ENCODE assay signal across 35 mouse cellular contexts in the genomic region with DNA sequence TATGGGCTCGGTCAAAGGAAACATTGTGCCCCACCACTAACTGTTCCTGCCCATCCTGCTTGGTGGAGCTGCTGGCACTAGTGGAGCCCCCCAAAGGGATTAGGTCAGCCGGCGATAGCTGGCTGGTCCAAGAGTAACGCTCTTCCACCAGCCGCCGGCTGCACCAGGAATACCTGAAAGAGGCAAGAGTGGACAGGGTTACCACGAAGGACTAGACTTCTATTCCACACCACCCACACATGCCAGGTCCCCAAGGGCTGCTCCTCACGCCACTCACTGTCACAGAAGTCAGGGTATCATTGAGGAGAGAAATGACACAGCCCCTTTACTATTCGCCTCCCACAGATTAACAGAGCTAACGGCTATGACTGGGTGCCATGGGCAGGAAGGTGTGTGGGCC.
"Had no signal": no experiment of that assay in that cellular context is flagged by ENCODE, and none has a peak within 500 bp of the region (broad histone marks: within the 10 kb centered on the region; RNA-seq: fewer than 3 reads in every experiment).

No protein-coding gene starts in this region.

- H3K9me3 ChIP-seq: heart, embryonic 10.5 days; heart, embryonic 12.5 days; heart, embryonic 13.5 days; heart, embryonic 15.5 days; hindbrain, embryonic 10.5 days; hindbrain, embryonic 12.5 days; hindbrain, embryonic 13.5 days; hindbrain, embryonic 15.5 days; intestine, embryonic 15.5 days; kidney, embryonic 15.5 days had no signal

- H3K27ac ChIP-seq: heart, embryonic 10.5 days; heart, embryonic 13.5 days; heart, embryonic 15.5 days; hindbrain, embryonic 10.5 days; hindbrain, embryonic 12.5 days; hindbrain, embryonic 13.5 days; hindbrain, embryonic 14.5 days; hindbrain, embryonic 15.5 days; hindbrain, postnatal 0 days; intestine, embryonic 15.5 days; kidney, embryonic 15.5 days; kidney, postnatal 0 days; layer of hippocampus, adult 2 months had no signal

- H3K27me3 ChIP-seq: heart, embryonic 12.5 days; heart, embryonic 13.5 days; heart, embryonic 15.5 days; hindbrain, embryonic 15.5 days; intestine, embryonic 15.5 days; kidney, embryonic 15.5 days had no signal

- H3K4me3 ChIP-seq: heart, embryonic 10.5 days; heart, embryonic 12.5 days; heart, embryonic 13.5 days; heart, embryonic 15.5 days; hindbrain, embryonic 10.5 days; hindbrain, embryonic 12.5 days; hindbrain, embryonic 13.5 days; hindbrain, embryonic 15.5 days; intestine, embryonic 15.5 days; kidney, embryonic 15.5 days; layer of hippocampus, adult 2 months had no signal

- DNase-seq: heart, postnatal 10 days; heart, postnatal 14 days; heart, postnatal 36 days; heart, postnatal 4 days; kidney, adult 11 months; kidney, adult 18-20 months; kidney, adult 2 months; kidney, adult 8-10 months; kidney, adult 9 months; kidney, postnatal 10 days; kidney, postnatal 14 days; kidney, postnatal 25 days; kidney, postnatal 36 days; kidney, postnatal 4 days; layer of hippocampus, adult 9-11 months; layer of hippocampus, postnatal 36 days had no signal

- ATAC-seq: hindbrain, embryonic 16.5 days; hindbrain, postnatal 0 days; inflammation-experienced regulatory T-cells, adult 6 months; intestine, embryonic 15.5 days; intestine, embryonic 16.5 days; intestine, postnatal 0 days had no signal

- H3K9ac ChIP-seq: heart, embryonic 12.5 days; heart, embryonic 13.5 days; heart, embryonic 15.5 days; hindbrain, embryonic 12.5 days; hindbrain, embryonic 13.5 days; hindbrain, embryonic 14.5 days; hindbrain, embryonic 15.5 days; intestine, embryonic 15.5 days; kidney, embryonic 15.5 days had no signal

- H3K4me2 ChIP-seq: heart, embryonic 11.5 days; heart, embryonic 12.5 days; heart, embryonic 13.5 days; heart, embryonic 15.5 days; hindbrain, embryonic 12.5 days; hindbrain, embryonic 13.5 days; hindbrain, embryonic 14.5 days; hindbrain, embryonic 15.5 days; intestine, embryonic 15.5 days; kidney, embryonic 15.5 days had no signal
